Mouse (Mus musculus) adrenal gland, adult 8-10 months (tissue): ENCODE measurements at regions not wholly inside any gene's neighbourhood (a gene's known extent, or its start where the extent isn't known, plus 50 kb on each side); places are given as distances from the start of the nearest gene placed in this dataset.

Experiments used
- DNase-seq: peaks from one replicate; pipeline ENCODE4 v3.0.0; 2022

- no peak for DNase-seq
Observed at GRCm38 (mm10) chr17:49149896-49150295, 217.7 kb downstream of the Lrfn2 start.

GRCm38 (mm10) chr17:49150971-49151422 is 218.8 kb downstream of the Lrfn2 start:
- no peak for DNase-seq

DNA sequence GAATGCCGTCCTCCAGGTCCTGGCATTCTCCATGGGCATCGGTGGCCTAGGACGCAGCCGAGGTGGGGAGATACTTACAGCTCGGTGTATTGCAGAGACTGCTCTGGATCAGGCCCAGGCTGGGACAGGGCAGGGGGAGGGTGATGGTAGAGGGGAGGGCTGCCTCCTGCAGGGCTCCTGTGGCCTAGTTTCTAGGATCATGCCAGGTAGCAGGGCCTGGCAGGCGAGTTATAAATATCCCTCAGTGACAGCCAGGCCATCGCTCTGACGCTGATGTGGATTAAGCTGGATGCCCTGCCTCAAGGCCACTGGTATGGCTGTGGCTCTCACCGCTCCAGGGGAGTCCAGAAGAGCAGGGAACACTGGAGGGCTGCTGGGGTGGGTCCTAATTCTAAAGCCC is 221.8 kb downstream of the Lrfn2 start:
- DNase-seq: no peak

DNA sequence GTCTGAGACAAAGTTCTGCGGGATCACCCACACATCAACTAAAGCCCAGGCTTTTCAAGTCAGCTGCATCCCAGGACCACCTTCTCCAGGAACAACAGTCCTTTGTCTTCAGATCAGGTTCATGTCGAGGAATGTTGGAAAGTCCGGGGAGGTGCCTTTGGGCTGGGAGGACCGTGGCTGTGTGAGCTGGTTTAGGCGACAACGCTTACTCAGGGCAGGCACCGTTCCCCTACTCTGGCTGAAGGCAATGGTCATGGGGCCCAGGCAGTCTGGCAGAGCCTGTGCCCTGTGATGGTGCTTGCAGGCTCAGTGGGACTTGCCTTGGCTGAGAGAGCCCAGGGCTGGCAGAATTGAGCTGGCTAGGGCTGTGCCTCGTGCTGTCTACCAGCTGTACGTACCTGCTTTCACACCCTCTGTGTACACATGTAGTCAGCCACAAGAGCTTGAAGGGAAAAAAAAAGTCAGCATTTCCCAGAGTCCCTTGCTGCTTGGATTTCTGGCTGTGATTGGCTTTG is 222.9 kb downstream of the Lrfn2 start:
- no peak for DNase-seq

DNA sequence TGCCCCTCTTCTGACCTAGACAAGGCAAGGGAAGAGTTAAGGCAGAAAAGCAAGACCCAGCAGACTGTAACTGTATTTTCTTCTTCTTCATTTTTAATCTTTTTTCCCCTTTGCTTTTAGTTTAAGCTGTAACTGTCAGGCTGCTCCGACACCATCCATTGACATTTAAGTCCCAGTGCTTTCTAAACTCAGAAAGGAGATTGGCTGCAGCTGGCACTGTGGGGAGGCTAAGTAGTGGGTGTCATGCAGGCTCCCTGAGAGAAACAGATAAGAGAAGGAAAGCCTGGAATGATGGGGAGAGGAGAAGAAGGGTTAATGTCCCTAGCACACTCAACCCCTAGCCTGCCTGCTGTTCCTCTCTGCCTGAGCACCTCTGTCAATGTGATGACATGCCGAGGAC is 225.4 kb downstream of the Lrfn2 start:
- DNase-seq: no peak

DNA sequence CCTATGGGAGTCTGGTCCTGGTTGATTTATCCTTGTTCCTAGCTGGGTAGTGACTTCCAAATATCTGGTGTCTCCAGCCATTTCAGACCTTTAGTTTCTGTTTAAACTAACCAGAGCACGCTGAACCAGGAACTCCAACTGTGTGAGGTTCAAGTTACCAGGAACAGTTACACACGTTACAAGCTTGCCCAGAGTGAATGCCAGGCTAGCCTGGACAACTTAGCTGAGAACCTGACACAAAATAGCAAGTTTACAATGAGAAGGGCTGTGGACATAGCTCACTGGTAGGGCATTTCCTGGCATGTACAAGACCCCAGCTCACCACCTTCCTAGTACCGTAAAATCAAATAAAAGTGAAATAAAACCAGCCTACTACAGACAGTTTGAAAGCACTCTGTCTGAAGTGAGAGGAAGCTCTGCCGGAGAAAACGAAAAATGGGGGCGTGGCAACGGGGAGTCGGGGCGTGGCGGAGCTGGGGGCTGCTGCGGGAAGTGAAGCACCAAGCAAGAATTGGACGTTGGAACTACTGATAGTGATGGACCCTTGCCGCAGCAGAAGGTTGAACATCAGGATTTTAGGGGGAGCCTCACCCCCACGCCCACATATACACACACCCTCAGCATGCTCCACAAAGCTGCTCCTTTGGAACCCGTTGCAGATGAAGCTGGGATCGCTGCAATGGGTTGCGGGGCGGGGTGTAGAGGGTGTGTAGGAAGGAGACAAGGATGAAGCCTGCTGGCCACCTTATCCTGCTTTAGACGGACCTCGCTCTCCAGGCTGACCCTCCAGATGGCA is 239.3 kb downstream of the Lrfn2 start:
- DNase-seq: no peak

- DNase-seq: no peak
Observed at GRCm38 (mm10) chr17:49172052-49172799, 240.0 kb downstream of the Lrfn2 start.

- no peak for DNase-seq
Observed at GRCm38 (mm10) chr17:49172800-49173150, 240.6 kb downstream of the Lrfn2 start.

DNA sequence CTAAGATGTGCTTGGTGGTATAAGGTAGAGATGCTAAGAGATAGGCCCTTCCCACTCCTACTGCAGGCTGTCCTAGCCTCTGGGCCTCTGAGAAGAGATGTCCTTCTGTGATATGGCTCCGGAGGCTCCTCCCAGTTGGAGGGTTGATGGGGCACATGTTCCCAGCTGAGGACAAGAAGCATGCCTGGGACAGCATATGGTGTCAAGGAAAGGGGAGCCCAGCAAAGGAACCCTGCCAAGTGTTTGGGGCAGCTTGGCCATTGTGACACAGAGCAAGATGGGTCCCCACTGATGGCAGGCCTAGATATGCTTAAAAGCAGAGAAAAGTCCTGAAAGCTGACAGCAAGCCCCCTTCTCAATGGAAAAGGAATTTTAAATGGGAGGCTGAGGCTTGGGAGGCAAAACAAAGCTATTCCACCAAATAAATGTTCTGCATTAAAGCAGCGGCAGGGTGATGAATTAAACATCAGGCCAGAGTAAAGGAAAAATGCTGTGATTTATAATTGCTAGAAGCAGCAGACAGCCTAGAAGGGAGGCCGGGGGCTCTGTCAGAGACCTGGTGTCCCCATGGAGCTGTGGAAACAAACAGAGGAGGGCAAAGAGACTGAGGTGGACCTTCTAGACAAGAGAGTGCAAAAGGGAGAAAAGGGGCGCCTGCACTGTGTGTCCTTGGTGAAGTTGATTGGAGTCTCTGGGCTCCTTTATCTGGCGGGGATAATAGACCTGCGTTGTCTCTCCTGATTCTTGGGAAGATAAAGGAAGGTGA is 246.0 kb downstream of the Lrfn2 start:
- no peak for DNase-seq

DNA sequence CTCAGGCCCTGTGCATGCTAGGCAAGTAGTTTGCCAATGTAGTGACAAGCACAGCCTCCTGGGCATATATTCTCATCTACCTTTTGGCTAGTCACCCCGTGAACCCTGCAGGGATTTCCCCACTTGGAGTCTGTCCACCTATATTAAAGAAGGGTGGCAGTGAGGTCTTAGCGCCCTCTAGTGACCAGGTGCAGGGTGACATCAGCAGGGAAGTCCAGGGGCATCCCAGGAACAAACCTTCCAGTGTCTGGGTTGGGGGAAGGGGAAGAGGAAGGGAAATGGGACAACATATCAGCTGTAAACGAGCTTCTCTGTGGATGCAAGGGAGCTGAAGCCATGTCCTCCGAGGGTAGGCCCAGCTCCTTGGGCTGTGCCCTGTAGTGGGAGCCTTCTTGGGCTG is 245.7 kb upstream of the Mocs1 start:
- DNase-seq: no peak

- no peak for DNase-seq
Observed at GRCm38 (mm10) chr17:49183917-49184316, 244.2 kb upstream of the Mocs1 start.

GRCm38 (mm10) chr17:49185052-49185612 is 243.0 kb upstream of the Mocs1 start:
- DNase-seq: no peak

GRCm38 (mm10) chr17:49189765-49190164 is 238.4 kb upstream of the Mocs1 start:
- DNase-seq: no peak

- DNase-seq: no peak
Observed at GRCm38 (mm10) chr17:49190337-49190736, 237.8 kb upstream of the Mocs1 start.

- DNase-seq: no peak
Observed at GRCm38 (mm10) chr17:49196046-49196684, 232.0 kb upstream of the Mocs1 start.

DNA sequence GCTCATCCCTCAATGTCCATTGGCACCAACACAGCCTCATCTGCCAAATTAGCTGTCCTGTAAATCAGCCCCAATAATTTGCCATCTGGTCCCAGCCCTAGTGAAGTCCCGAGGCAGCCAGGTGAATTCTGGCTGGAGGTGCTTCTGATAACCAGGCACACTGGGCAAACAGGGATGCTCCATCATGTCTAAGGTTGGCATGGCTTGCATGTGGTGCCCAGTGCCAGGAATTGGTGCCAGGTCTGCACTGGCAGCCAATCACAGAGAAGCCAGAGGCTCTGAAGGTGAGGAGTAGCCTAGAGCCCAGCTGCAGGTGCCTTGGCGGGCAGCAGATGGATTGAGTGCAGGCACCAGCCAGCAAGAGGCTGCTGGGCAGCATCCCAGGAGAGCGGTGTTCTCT is 226.7 kb upstream of the Mocs1 start:
- no peak for DNase-seq

- DNase-seq: no peak
Observed at GRCm38 (mm10) chr17:49205095-49205494, 223.1 kb upstream of the Mocs1 start.

DNA sequence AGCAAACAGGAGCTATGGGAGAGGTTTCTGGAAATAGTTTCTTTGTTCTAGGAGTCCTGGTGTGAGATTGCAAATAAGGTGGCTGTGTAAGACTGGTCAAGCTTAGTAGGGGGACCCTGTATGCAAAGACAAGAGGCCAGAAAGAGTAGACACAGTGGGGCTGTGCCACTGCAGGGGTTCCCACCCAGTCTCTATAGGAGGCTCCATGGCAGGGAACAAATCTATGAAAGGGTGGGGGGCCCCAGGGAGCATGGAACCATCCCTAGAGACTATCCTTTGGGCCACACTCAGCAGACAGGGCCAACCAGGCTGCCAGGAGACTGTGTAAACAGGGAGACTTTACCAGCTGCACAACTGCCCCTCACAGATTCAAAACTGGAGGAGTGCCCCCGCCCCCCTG is 222.6 kb upstream of the Mocs1 start:
- no peak for DNase-seq

DNA sequence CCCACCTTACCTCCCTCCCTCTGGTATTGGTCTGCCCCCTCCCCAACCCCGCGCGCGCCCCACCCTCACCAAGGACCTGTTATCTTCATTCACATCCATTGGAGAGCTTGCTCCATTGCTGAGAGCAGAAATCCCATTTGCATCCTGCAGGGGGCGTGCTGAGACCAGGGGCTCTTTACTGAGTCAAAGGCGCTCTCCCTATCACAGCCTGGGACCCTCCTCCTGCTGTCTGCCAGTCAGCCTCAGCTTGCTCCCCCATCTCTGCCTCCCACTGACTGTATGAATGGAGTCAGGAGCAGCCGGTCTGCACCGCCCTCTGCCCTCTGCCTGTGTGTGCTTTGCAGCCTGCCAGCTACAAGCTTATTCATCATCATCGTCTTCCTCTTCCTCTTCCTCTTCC is 221.5 kb upstream of the Mocs1 start:
- DNase-seq: no peak

- DNase-seq: no peak
Observed at GRCm38 (mm10) chr17:49208315-49208820, 219.8 kb upstream of the Mocs1 start.

DNA sequence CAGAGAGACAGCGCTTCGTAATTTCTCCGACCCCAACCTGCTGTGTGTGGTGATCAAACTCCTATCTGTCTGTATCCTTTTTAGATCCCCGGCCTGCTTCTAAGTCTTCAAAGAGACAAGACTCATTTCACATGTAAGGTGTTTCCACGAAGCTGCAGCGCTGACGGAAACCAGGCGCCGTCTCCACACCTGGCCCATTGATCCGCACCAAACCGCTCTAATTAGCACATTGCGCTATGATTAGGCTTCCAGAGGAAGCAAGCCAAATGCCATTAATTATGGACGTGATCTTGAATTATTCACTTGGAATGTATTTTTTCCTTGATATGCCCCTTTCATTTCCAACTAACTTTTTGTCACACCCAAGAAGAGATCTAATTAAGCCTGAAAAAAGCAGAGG is 215.2 kb upstream of the Mocs1 start:
- no peak for DNase-seq

- no peak for DNase-seq
Observed at GRCm38 (mm10) chr17:49215281-49215680, 212.9 kb upstream of the Mocs1 start.
